Mouse (Mus musculus) mesoderm, embryonic 11.5 days (tissue): Measurements from ENCODE around the gene Gm11437.

Source experiments
- DNase-seq: peaks from one replicate; pipeline ENCODE4 v3.0.0-alpha.2; 2012; ENCODE audit warnings: low read depth, low spot score

Gene Gm11437

DNA sequence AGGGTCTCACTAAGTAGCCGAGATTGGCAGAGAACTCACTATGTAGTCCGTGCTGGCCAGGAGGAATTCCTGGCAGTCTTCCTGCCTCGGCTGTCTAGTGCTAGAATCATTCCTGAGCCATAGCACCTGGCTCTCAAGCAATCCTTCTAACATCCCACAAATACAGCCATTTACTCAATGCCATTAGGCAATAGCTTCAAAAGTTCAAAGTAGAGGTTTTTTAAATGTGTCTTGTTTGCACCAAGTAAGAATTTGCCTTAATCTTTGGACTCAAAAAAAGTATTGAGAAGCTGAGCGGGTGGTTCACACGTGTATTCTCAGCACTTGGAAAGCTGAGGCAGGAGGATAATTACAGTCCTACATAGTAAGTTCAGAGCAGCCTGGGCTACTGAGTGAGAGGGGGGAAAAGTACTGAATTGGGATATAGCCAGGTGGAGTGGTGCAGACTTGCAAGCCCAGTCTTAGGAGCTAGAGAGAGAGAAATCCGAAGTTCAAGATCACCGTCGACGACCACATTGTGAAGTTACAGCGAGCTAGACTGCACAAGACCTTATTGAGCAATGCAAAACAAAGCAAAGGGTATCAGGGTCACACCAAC is 22.0 kb downstream of the Gm11437 start:
- no peak for DNase-seq

DNA sequence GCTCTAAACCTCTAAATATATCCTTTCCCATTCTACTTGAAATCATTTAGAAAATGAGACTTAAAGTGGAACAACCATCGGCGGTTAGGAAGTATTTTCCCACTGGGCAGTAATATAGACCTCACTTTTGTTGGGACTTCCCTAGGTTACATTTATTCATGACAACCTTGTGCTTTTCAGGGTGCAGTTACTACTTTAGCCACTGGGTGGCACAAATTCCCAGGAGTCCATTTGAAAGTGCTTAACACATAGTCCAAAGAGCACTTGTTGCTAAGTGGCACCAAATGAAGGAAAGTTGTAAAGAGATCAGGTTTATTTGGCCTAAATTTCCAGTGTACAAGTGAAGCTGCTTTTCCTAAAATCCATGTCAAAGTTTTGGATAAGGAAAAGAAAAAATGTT is 25.5 kb downstream of the Gm11437 start:
- DNase-seq, result peak; percentile 57

DNA sequence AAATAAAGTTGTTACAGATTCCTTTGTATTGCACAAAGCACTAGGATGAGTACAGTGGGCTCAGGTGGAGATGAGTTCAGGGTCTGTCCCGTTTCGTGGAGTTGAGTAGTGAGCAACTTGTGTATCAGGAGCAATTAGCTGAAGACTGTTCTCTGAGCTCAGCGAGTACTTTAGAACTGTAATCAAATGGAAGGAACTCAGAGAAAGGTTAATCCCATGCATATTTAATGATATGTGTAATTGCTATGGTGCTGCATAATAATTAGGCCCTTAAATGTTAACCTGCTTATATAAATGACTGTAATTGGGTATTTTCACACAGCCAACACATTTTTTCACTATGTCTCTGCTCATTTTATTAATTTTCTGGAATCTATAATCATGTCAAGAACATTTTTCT is 30.8 kb downstream of the Gm11437 start:
- no peak for DNase-seq

DNA sequence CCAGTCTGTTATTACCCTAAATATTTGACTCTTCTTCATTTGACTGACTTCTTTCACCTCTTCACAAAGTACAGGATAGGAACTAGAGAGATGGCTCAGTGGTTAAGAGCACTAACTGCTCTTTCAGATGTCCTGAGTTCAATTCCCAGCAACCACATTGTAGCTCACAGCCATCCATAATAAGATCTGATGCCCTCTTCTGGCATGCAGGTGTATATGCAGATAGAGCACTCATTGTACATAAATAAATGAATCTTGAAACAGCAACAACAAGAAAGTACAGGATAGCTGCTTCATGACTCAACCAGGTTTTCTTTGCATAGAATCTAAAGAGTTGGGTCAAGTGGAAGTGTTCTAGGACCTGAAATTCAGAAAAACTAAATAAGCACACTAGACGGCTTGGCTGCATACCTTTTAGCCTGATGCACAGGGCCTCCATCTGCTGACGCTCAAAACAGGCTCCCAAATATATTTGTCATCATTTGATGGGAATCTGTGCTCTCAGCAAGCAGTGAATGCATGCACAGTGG is 32.9 kb downstream of the Gm11437 start:
- DNase-seq, result no peak

DNA sequence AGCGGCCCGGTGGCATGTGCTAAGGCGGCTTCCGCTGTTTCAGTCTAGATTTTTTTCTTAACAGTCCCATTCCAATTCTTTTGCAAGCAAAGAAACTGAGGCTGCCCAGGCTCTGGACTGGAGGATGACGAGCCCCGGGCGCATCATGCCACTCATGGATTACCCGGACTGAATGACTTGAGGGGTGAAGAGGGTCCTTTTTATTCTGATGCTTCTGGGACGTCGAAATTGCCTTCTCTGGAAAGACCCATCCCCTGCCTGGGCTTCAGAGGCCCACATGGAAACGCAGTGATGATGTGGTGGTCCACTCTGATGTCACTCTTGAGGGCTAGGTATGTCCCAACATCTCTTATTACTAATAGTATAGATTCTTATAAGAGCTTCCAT is 37.5 kb downstream of the Gm11437 start:
- DNase-seq, result no peak

DNA sequence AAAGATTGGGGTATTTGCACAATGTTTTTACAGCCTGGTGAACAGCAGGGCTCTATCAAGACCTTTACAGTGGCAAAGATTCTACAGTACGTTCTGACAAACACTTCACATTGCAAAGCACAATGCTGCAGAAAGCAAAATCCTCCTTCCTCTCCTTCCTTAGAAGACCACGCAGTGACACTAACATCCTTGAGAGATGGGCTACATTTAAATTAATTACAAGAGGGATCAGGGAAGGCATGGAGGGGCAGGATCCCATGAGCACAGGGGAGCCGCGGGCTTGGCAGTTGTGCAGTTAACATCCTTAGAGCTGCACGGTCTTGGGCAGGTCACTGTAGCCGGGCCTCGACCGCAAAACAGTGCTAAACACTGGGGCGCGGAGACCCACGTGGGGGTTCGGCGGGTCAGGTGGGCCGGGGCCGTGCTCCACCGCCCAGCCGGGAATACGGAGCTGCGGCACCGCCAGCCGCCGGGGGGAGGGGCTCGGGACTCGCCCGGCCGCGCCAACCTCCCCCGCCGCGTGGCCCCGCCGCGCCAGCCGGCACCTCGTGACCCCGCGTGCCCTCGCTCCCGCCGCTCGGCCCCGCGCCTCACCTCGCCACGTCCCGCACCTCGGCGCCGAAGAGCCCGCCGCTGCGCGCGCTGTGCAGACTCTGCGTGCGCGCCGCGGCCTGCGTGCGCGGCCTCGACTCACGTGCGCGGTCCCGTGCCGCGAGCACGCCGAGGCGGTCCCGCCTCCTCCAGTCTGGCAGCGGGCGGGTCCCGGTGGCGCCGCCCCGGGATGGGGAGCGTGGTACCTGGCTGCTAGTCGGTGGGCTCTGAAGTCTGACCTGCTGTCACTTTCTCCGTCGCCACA is 38.1 kb downstream of the Gm11437 start, which contains the start of the genes Tada2a and Acaca:
Gene Tada2a, minus strand, starts transcription at position 658 of the 856 bp plus-strand sequence.
Gene Acaca, plus strand, starts transcription at position 730 of the 856 bp plus-strand sequence.
- DNase-seq, result peak; percentile 89

DNA sequence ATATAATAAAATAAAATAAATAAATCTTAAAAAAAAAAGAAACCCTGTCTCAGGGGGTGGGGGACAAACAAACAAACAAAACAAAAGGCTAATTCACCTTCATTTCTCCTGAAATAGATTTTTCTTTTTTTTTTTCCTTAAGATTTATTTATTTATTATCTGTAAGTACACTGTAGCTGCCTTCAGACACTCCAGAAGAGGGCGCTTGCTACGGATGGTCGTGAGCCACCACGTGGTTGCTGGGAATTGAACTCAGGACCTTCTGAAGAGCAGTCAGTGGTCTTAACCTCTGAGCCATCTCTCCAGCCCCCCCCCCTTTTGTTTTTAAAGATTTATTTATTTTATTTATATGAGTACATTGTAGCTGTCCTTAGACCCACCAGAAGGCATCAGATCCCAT is 39.3 kb downstream of the Gm11437 start:
- DNase-seq, result no peak

DNA sequence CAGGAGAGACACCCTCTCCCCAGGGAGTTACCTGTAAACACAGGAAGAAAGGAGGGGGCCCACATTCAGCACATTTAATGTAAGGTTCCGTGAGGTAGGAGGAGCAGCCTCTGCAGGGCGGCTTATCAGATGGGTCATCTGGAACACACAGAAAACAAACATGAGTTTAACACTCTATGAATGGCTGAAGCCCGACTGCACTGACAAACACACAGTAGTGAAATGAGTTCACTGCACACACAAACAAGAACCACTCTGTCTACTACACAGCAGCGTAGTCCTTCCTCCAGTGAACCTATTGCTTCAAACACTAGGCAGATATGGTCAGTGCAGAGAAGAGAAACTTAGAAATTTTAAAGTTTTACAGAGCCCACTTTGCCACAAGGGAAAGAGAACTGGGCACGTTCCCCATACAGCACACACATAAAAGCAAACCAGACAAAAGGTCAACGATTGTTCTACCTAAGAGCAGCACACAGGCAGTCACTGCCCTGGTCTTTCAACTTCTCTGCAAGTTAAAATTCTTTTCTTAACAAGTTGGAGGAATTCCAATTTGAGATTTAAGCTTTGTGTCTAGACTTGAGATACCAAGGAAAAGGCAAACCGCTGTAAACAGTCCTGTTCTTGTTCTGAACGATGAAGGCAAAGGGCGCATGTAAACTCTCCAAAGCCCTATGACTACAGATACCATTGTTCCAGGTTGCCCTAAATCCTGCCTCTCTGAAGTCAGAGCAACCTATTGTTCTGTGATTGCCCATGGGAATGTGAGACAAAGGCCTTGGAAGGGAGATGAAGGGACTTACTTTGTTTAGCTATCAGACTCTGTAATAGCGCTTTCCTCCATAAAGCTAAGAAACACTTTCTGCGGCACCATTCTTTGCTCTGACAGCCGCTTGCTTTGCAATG is 46.0 kb downstream of the Gm11437 start:
- DNase-seq, result no peak

DNA sequence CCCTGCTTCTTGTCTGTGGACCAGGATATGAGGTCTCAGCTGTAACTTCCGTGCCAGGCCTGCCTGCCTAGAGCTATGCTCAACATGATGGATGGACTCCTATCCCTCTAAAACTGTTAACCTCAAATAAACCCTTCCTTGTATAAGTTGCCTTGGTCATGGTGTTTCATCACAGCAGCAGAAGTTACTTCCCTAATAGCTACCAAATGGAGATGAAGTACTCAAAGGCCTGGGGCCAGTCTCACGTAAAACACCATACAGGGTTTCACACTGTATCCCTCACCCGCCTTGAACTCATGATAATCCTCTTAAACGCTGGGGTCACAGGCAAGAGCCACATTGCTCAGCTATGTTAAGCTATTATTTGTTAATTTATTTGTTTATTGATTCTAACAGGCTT is 49.8 kb downstream of the Gm11437 start:
- DNase-seq, result no peak

DNA sequence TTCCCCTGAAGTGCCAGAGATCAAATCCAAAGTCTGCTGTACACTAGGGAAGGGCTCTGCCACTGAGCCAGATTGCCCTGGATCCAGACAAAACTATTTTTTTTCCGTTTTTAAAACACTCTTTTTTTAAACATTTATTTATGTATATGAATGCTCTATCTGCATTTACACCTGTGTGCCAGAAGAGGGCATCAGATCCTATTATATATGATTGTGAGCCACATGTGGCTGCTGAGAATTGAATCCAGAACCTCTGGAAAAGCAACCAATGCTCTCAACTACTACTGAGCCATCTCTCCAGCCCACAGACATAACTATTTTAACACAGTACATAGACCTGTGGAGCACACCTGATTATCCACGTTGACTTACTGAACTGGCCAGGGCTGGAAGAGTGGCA is 51.1 kb downstream of the Gm11437 start:
- no peak for DNase-seq

DNA sequence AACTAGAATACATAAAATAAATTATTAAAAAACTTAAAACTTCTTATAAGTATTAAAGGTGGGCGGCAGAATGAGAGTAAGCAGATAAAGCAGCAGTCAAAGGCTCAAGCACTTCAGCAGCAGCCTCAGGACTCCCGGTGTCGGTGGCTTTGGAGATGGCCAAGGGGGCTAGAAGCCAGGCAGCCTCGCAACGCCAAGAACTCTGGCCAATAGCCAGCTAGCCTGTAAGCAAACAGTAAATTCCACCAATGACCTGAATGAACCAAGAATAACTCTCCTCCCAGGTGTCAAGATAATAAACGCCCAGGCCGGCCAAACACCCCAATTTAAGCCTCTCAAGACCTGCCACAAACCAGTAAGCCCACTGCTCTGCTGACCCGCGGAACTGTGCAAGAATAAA is 51.6 kb downstream of the Gm11437 start:
- no peak for DNase-seq

DNA sequence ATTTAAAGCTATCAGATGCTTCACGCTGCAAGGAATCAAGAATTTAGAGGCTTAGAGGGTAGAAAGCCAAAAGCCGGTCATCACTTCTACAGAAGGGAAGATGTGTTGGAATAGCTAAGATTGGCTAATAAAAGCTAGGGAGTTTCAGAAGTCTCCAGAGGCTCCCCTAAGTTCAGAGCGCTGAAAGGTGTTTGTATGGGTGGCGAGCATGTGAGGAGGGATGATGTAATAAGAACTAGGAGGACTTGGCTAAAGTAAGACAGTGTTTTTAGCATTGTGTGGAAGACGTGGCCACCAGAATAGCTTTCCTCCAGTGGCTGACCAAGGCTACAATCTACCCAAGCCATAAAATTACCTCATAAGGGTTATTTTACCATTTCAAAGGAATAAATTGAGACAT is 53.7 kb downstream of the Gm11437 start:
- DNase-seq, result no peak

DNA sequence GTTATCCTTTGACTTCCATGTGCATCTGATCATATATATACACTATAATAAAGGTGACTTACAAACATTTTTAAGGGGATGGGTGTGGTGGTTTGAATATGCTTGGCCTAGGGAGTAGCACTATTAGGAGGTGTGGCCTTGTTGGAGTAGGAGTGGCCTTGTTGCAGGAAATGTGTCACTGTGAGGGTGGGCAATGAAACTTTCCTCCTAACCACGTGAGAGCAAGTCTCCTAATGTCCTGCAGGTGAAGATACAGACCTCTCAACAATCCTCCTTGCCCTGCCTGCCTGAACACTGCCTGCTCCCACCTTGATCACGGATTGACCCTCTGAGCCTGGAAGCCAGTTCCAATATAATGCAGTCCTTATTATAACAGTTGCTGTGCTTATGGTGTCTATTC is 60.1 kb downstream of the Gm11437 start:
- no peak for DNase-seq

DNA sequence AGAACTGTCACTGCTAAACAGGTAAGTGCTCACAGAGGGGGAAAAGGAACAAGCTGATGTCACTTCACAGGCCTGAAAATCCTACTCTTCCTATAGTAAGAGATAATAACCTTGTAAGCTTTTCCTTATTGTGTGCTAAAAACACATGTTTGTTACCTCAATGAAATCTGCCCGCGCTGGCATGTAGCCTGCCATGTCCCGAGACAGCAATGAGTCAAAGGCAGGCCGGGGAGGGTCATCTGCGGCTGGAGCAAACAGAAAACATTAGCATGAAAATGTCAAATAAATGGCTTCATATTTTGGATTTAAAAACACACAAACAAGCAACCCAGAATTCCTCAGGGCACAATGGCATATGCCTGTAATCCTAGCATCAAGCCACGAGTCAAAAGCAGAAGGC is 63.2 kb downstream of the Gm11437 start:
- DNase-seq, result no peak

DNA sequence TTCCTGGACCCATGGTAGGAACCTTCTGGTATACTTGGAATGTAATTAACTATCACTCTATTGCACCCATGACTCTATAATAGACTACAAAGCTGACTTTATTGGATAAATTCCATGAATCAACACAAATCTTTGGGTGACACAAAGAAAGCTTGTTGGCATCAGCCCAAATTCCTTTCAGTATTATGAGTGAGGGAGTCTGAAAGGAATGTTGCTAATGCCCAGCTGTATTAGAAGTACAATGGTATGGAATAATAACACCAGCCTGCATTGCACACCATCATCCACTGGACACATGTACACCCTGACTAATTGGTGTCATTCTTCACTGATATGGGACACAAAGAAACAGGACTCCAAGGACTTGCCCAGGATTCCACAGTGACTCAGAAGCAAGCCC is 66.1 kb downstream of the Gm11437 start:
- DNase-seq, result no peak
